Mouse (Mus musculus) forebrain, embryonic 12.5 days (tissue): Measurements from ENCODE around the gene Cir1. TPM values are rescaled to one million over a fixed set of nuclear protein-coding genes. Genes with fewer than 3 reads are reported as not detected.
A peak's percentile ranks its signal among the peaks of the same experiment; 100 is the strongest.

Experiments used
- ATAC-seq: fragments of 200-750 bp; cut with Nextera tagmentation; 2 replicates; pipeline ENCODE4 v1.8.0; 2017; ENCODE audit warnings: moderate TSS enrichment; ENCODE audit not compliant: low FRiP score
- H3K27ac ChIP-seq: fragments of 300-500 bp; sonication (generic); 2 replicates; pipeline ENCODE4 v1.5.1; 2016; ENCODE audit warnings: mild to moderate bottlenecking
- H3K27me3 ChIP-seq: fragments of 300-500 bp; sonication (generic); 2 replicates; pipeline ENCODE4 v1.6.1; 2016; ENCODE audit warnings: mild to moderate bottlenecking
- H3K36me3 ChIP-seq: fragments of 300-500 bp; sonication (generic); replicated peaks from 2 replicates; pipeline ENCODE4 v1.6.1; 2016; ENCODE audit warnings: mild to moderate bottlenecking
- H3K4me1 ChIP-seq: fragments of 300-500 bp; sonication (generic); 2 replicates; pipeline ENCODE4 v1.6.1; 2016
- H3K4me2 ChIP-seq: fragments of 300-500 bp; sonication (generic); 2 replicates; pipeline ENCODE4 v1.6.1; 2016; ENCODE audit warnings: mild to moderate bottlenecking, moderate library complexity
- H3K4me3 ChIP-seq: fragments of 300-500 bp; sonication (generic); replicated peaks from 2 replicates; pipeline ENCODE4 v1.5.1; 2016; ENCODE audit warnings: mild to moderate bottlenecking
- H3K9ac ChIP-seq: fragments of 300-500 bp; sonication (generic); 2 replicates; pipeline ENCODE4 v1.6.1; 2016; ENCODE audit warnings: mild to moderate bottlenecking
- H3K9me3 ChIP-seq: fragments of 300-500 bp; sonication (generic); 2 replicates; pipeline ENCODE4 v1.6.1; 2016
- WGBS: fragments of 180-500 bp; shearing (Covaris S2); methylation state at CpG from one replicate; pipeline ENCODE4 v1.1.7; 2016; 5-methylcytosine and 5-hydroxymethylcytosine counted together
- polyA plus RNA-seq: library from polyadenylated mRNA; unstranded; fragments of >200 nt; fragmentation: Nextera tagmentation; extraction: Ambion mirVana; gene quantifications from 2 replicates; pipeline ENCODE4 v1.2.1, GENCODE M21; 2016

The Cir1 gene
- polyA plus RNA-seq, 1 experiment from 2014 or later: 24.0 TPM

- Histone ChIP-seq H3K36me3 (no peaks in the 10 kb centered on the region), H3K4me3 (peak overlapping the region; percentile 10; the same call in 1 of the 2 replicates), H3K4me2 (peak overlapping the region; percentile 60), H3K27me3 (peaks cover 89% of the 10 kb centered on the region), H3K4me1 (peaks cover 60% of the 10 kb centered on the region), H3K27ac (peak overlapping the region; percentile 37; the same call in 1 of the 2 replicates), H3K9me3 (no peaks in the 10 kb centered on the region), H3K9ac (no peak overlapping the region)
- 0% methylated on average over 14 of the region's 17 CpGs for WGBS
- ATAC-seq: no peak
Measured at GRCm38 (mm10) chr2:73269666-73270065, 42.8 kb downstream of the Cir1 start.

GRCm38 (mm10) chr2:73268836-73269395 is 43.6 kb downstream of the Cir1 start:
- Histone ChIP-seq H3K4me1 (peaks cover 60% of the 10 kb centered on the region), H3K27ac (0 out of 2 replicates have a peak overlapping the region, but pooled peaks have one; percentile 37), H3K27me3 (peaks cover 89% of the 10 kb centered on the region), H3K4me3 (no peak overlapping the region), H3K4me2 (no peak overlapping the region), H3K36me3 (no peaks in the 10 kb centered on the region), H3K9me3 (no peaks in the 10 kb centered on the region), H3K9ac (no peak overlapping the region)
- ATAC-seq: no peak
- WGBS: 5% methylated on average over 8 of the region's 8 CpGs

GRCm38 (mm10) chr2:73268281-73268680 is 44.2 kb downstream of the Cir1 start:
- H3K36me3 ChIP-seq: no peaks in the 10 kb centered on the region
- H3K9me3 ChIP-seq: no peaks in the 10 kb centered on the region
- H3K9ac ChIP-seq: no peak overlapping the region
- peaks cover 89% of the 10 kb centered on the region for H3K27me3 ChIP-seq
- peak overlapping the region; percentile 63 for H3K27ac ChIP-seq
- ATAC-seq: no peak
- H3K4me2 ChIP-seq: peak overlapping the region; percentile 42
- 0 out of 2 replicates have a peak overlapping the region, but pooled peaks have one; percentile 14 for H3K4me3 ChIP-seq
- peaks cover 59% of the 10 kb centered on the region for H3K4me1 ChIP-seq
- under 1% methylated on average over 12 of the region's 12 CpGs for WGBS

- Histone ChIP-seq H3K27ac (peak overlapping the region; percentile 63), H3K4me3 (0 out of 2 replicates have a peak overlapping the region, but pooled peaks have one; percentile 14), H3K9ac (no peak overlapping the region), H3K9me3 (no peaks in the 10 kb centered on the region), H3K4me1 (peaks cover 54% of the 10 kb centered on the region), H3K27me3 (peaks cover 89% of the 10 kb centered on the region), H3K36me3 (no peaks in the 10 kb centered on the region), H3K4me2 (peak overlapping the region; percentile 42)
- 3% methylated on average over 4 of the region's 4 CpGs for WGBS
- ATAC-seq: no peak
Measured at GRCm38 (mm10) chr2:73267818-73268217, 44.7 kb downstream of the Cir1 start.

GRCm38 (mm10) chr2:73267231-73267630 is 45.3 kb downstream of the Cir1 start:
- ATAC-seq: no peak
- WGBS: 8% methylated on average over 3 of the region's 3 CpGs
- Histone ChIP-seq H3K36me3 (no peaks in the 10 kb centered on the region), H3K27me3 (peaks cover 90% of the 10 kb centered on the region), H3K4me2 (no peak overlapping the region), H3K4me3 (no peak overlapping the region), H3K9me3 (no peaks in the 10 kb centered on the region), H3K9ac (no peak overlapping the region), H3K4me1 (peaks cover 50% of the 10 kb centered on the region), H3K27ac (no peak overlapping the region)

- no peak for ATAC-seq
Measured at GRCm38 (mm10) chr2:73266623-73267022, 45.9 kb downstream of the Cir1 start.

GRCm38 (mm10) chr2:73266011-73266410 is 46.5 kb downstream of the Cir1 start:
- no peak for ATAC-seq
- Histone ChIP-seq H3K27ac (no peak overlapping the region), H3K27me3 (peaks cover 85% of the 10 kb centered on the region), H3K4me3 (no peak overlapping the region), H3K36me3 (no peaks in the 10 kb centered on the region), H3K9ac (no peak overlapping the region), H3K4me2 (peak overlapping the region; percentile 8; the same call in 1 of the 2 replicates), H3K4me1 (peaks cover 38% of the 10 kb centered on the region), H3K9me3 (0 out of 2 replicates have a peak, but pooled peaks cover 2% of the 10 kb centered on the region)
- 3% methylated on average over 5 of the region's 5 CpGs for WGBS

More at GRCm38 (mm10) chr2:73266623-73267022, 45.9 kb downstream of the Cir1 start:
- Histone ChIP-seq H3K4me2 (no peak overlapping the region), H3K4me3 (no peak overlapping the region), H3K27ac (no peak overlapping the region), H3K36me3 (no peaks in the 10 kb centered on the region), H3K9me3 (no peaks in the 10 kb centered on the region), H3K4me1 (peaks cover 44% of the 10 kb centered on the region), H3K27me3 (peaks cover 90% of the 10 kb centered on the region), H3K9ac (no peak overlapping the region)
- WGBS: 42% methylated on average over 1 of the region's 1 CpGs

GRCm38 (mm10) chr2:73264611-73265195 is 47.8 kb downstream of the Cir1 start:
- Histone ChIP-seq H3K27me3 (peaks cover 72% of the 10 kb centered on the region), H3K4me3 (peak overlapping the region; percentile 34), H3K9me3 (0 out of 2 replicates have a peak, but pooled peaks cover 3% of the 10 kb centered on the region), H3K4me1 (peaks cover 27% of the 10 kb centered on the region), H3K36me3 (no peaks in the 10 kb centered on the region), H3K27ac (no peak overlapping the region), H3K4me2 (peak overlapping the region; percentile 63), H3K9ac (no peak overlapping the region)
- ATAC-seq: no peak
- 3% methylated on average over 11 of the region's 11 CpGs for WGBS

- ATAC-seq: no peak
- peaks cover 67% of the 10 kb centered on the region for H3K27me3 ChIP-seq
- H3K9me3 ChIP-seq: 0 out of 2 replicates have a peak, but pooled peaks cover 3% of the 10 kb centered on the region
- H3K4me2 ChIP-seq: peak overlapping the region; percentile 63
- H3K36me3 ChIP-seq: no peaks in the 10 kb centered on the region
- peaks cover 22% of the 10 kb centered on the region for H3K4me1 ChIP-seq
- H3K9ac ChIP-seq: peak overlapping the region; percentile 40
- peak overlapping the region; percentile 34 for H3K4me3 ChIP-seq
- H3K27ac ChIP-seq: no peak overlapping the region
- 1% methylated on average over 38 of the region's 38 CpGs for WGBS
Measured at GRCm38 (mm10) chr2:73263794-73264610, 48.5 kb downstream of the Cir1 start.

- H3K27ac ChIP-seq: no peak overlapping the region
- H3K36me3 ChIP-seq: no peaks in the 10 kb centered on the region
- peak overlapping the region; percentile 34 for H3K4me3 ChIP-seq
- peaks cover 21% of the 10 kb centered on the region for H3K4me1 ChIP-seq
- H3K9me3 ChIP-seq: 0 out of 2 replicates have a peak, but pooled peaks cover 3% of the 10 kb centered on the region
- peaks cover 70% of the 10 kb centered on the region for H3K27me3 ChIP-seq
- no peak for ATAC-seq
- WGBS: 3% methylated on average over 16 of the region's 16 CpGs
- peak overlapping the region; percentile 40 for H3K9ac ChIP-seq
- peak overlapping the region; percentile 63 for H3K4me2 ChIP-seq
Measured at GRCm38 (mm10) chr2:73263172-73263765, 49.2 kb downstream of the Cir1 start.

GRCm38 (mm10) chr2:73248701-73249100 is 63.8 kb downstream of the Cir1 start:
- Histone ChIP-seq H3K4me3 (no peak overlapping the region), H3K27me3 (0 out of 2 replicates have a peak, but pooled peaks cover 3% of the 10 kb centered on the region), H3K36me3 (no peaks in the 10 kb centered on the region), H3K9ac (no peak overlapping the region), H3K4me1 (no peaks in the 10 kb centered on the region), H3K27ac (no peak overlapping the region), H3K4me2 (no peak overlapping the region), H3K9me3 (0 out of 2 replicates have a peak, but pooled peaks cover 11% of the 10 kb centered on the region)
- 50% methylated on average over 4 of the region's 4 CpGs for WGBS
- no peak for ATAC-seq

- 0 out of 2 replicates have a peak, but pooled peaks cover 4% of the 10 kb centered on the region for H3K9me3 ChIP-seq
- 0 out of 2 replicates have a peak, but pooled peaks cover 6% of the 10 kb centered on the region for H3K27me3 ChIP-seq
- no peak overlapping the region for H3K9ac ChIP-seq
- H3K36me3 ChIP-seq: no peaks in the 10 kb centered on the region
- ATAC-seq: no peak
- no peaks in the 10 kb centered on the region for H3K4me1 ChIP-seq
- H3K27ac ChIP-seq: no peak overlapping the region
- 77% methylated on average over 4 of the region's 4 CpGs for WGBS
- no peak overlapping the region for H3K4me3 ChIP-seq
- H3K4me2 ChIP-seq: no peak overlapping the region
Measured at GRCm38 (mm10) chr2:73241299-73241698, 71.2 kb downstream of the Cir1 start.
